Mouse (Mus musculus): ENCODE measurements at regions not wholly inside any gene's neighbourhood (a gene's known extent, or its start where the extent isn't known, plus 50 kb on each side); places are given as distances from the start of the nearest gene placed in this dataset.
A peak's percentile ranks its signal among the peaks of the same experiment; 100 is the strongest.

GRCm38 (mm10) chr8:104034286-104034685 lies 67.1 kb upstream of the Cdh5 start:
- Histone ChIP-seq H3K27ac (ENCODE audit: low read depth) (0 out of 2 replicates have a peak overlapping the region, but pooled peaks have one; percentile 6), H3K4me3 (ENCODE audit: low read depth, low read length) (no peak overlapping the region), H3K27me3 (ENCODE audit: insufficient read depth, low read length) (no peaks in the 10 kb centered on the region), H3K4me1 (ENCODE audit: insufficient read depth) (no peaks in the 10 kb centered on the region; the same call in 1 of the 2 replicates), H3K4me2 (no peak overlapping the region), H3K36me3 (ENCODE audit: insufficient read depth) (no peaks in the 10 kb centered on the region), H3K9me3 (ENCODE audit: low read depth, low read length) (peaks cover 6% of the 10 kb centered on the region; the same call in 1 of the 2 replicates), H3K9ac (no peak overlapping the region)
- ATAC-seq (ENCODE audit: insufficient read depth) = peak; percentile 45; the same call in 1 of the 2 replicates
- WGBS = 27% methylated on average over 3 of the region's 3 CpGs
- peak; percentile 88 for DNase-seq
- TF ChIP-seq CTCF (IDR thresholded peaks at IDR 0.05; ENCODE audit: low read depth) = no peak

- no peaks in the 10 kb centered on the region for H3K27me3 ChIP-seq (ENCODE audit: insufficient read depth, low read length)
- H3K9ac ChIP-seq = no peak overlapping the region
- no peak for TF ChIP-seq CTCF (IDR thresholded peaks at IDR 0.05; ENCODE audit: low read depth)
- H3K27ac ChIP-seq (ENCODE audit: low read depth) = no peak overlapping the region
- ATAC-seq (ENCODE audit: insufficient read depth) = no peak
- H3K4me2 ChIP-seq = no peak overlapping the region
- no peak for DNase-seq
- H3K36me3 ChIP-seq (ENCODE audit: insufficient read depth) = no peaks in the 10 kb centered on the region
- no peak overlapping the region for H3K4me3 ChIP-seq (ENCODE audit: low read depth, low read length)
- peaks cover under 1% of the 10 kb centered on the region; the same call in 1 of the 2 replicates for H3K9me3 ChIP-seq (ENCODE audit: low read depth, low read length)
- WGBS = 70% methylated on average over 26 of the region's 26 CpGs
- H3K4me1 ChIP-seq (ENCODE audit: insufficient read depth) = no peaks in the 10 kb centered on the region; the same call in 1 of the 2 replicates
Measured at GRCm38 (mm10) chr8:104036580-104037477, 64.6 kb upstream of the Cdh5 start.

DNA sequence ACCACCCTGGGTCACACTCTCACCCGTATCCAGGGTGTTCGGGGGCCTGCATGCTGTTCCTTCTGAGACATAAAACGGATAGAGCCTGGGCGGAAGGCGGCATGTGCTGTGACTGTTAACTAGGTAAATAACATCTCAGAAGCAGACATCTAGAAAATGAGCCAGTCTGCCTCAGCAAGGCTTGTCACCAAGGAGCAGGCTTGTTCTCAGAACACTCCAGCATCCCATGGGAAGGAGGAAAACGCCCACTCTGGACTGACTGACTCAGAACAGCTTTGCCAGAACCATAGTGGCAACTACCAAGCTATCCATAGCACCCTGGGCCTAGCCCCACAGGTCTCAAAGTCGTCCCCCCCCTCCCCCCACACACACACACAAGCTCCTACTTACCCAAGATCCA lies 63.8 kb upstream of the Cdh5 start:
- Histone ChIP-seq H3K4me2 (no peak overlapping the region), H3K9me3 (ENCODE audit: low read depth, low read length) (no peaks in the 10 kb centered on the region), H3K4me1 (ENCODE audit: insufficient read depth) (no peaks in the 10 kb centered on the region; the same call in none of the 2 replicates), H3K4me3 (ENCODE audit: low read depth, low read length) (no peak overlapping the region), H3K9ac (no peak overlapping the region), H3K27ac (ENCODE audit: low read depth) (no peak overlapping the region), H3K27me3 (ENCODE audit: insufficient read depth, low read length) (no peaks in the 10 kb centered on the region), H3K36me3 (ENCODE audit: insufficient read depth) (no peaks in the 10 kb centered on the region)
- TF ChIP-seq CTCF (IDR thresholded peaks at IDR 0.05; ENCODE audit: low read depth) = no peak
- ATAC-seq (ENCODE audit: insufficient read depth) (no peak), DNase-seq (no peak)
- 76% methylated on average over 7 of the region's 7 CpGs for WGBS

GRCm38 (mm10) chr8:104039526-104039925 lies 61.9 kb upstream of the Cdh5 start:
- 68% methylated on average over 12 of the region's 12 CpGs for WGBS
- no peaks in the 10 kb centered on the region for H3K27me3 ChIP-seq (ENCODE audit: insufficient read depth, low read length)
- no peak overlapping the region for H3K4me3 ChIP-seq (ENCODE audit: low read depth, low read length)
- ATAC-seq (ENCODE audit: insufficient read depth) (peak; percentile 29; the same call in 1 of the 2 replicates), DNase-seq (peak; percentile 50)
- no peaks in the 10 kb centered on the region for H3K9me3 ChIP-seq (ENCODE audit: low read depth, low read length)
- no peak for TF ChIP-seq CTCF (IDR thresholded peaks at IDR 0.05; ENCODE audit: low read depth)
- H3K4me1 ChIP-seq (ENCODE audit: insufficient read depth) = no peaks in the 10 kb centered on the region; the same call in 1 of the 2 replicates
- no peak overlapping the region for H3K9ac ChIP-seq
- no peaks in the 10 kb centered on the region for H3K36me3 ChIP-seq (ENCODE audit: insufficient read depth)
- no peak overlapping the region for H3K27ac ChIP-seq (ENCODE audit: low read depth)
- H3K4me2 ChIP-seq = no peak overlapping the region

DNA sequence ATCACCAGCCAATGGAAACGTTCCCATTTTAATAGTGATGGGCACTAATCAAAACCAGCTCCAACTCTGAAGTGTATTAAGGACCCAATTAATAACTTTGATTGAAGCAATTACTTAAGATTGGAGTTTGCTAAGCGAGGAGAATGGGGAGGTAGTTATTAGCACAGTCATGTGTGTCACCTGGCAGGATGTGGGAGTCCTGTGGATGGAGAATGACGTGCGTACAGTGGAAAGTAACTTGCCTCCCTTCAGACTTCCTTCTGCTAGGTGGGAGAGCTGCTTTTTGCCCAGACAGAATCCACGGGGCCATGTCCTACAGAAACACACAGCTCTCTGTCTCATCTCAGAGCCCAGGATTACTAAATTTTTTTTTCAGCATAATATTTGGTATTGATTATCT lies 59.9 kb upstream of the Cdh5 start:
- H3K4me2 ChIP-seq = no peak overlapping the region
- no peak for TF ChIP-seq CTCF (IDR thresholded peaks at IDR 0.05; ENCODE audit: low read depth)
- ATAC-seq (ENCODE audit: insufficient read depth) (no peak), DNase-seq (no peak)
- no peaks in the 10 kb centered on the region for H3K9me3 ChIP-seq (ENCODE audit: low read depth, low read length)
- H3K9ac ChIP-seq = no peak overlapping the region
- no peaks in the 10 kb centered on the region; the same call in 1 of the 2 replicates for H3K4me1 ChIP-seq (ENCODE audit: insufficient read depth)
- H3K27me3 ChIP-seq (ENCODE audit: insufficient read depth, low read length) = no peaks in the 10 kb centered on the region
- H3K4me3 ChIP-seq (ENCODE audit: low read depth, low read length) = no peak overlapping the region
- no peaks in the 10 kb centered on the region for H3K36me3 ChIP-seq (ENCODE audit: insufficient read depth)
- H3K27ac ChIP-seq (ENCODE audit: low read depth) = no peak overlapping the region
- WGBS = 75% methylated on average over 5 of the region's 5 CpGs

GRCm38 (mm10) chr8:104042434-104042833 lies 59.0 kb upstream of the Cdh5 start:
- Histone ChIP-seq H3K36me3 (ENCODE audit: insufficient read depth) (no peaks in the 10 kb centered on the region), H3K27me3 (ENCODE audit: insufficient read depth, low read length) (no peaks in the 10 kb centered on the region), H3K27ac (ENCODE audit: low read depth) (no peak overlapping the region), H3K4me2 (no peak overlapping the region), H3K9me3 (ENCODE audit: low read depth, low read length) (no peaks in the 10 kb centered on the region), H3K4me1 (ENCODE audit: insufficient read depth) (no peaks in the 10 kb centered on the region; the same call in 1 of the 2 replicates), H3K9ac (no peak overlapping the region), H3K4me3 (ENCODE audit: low read depth, low read length) (no peak overlapping the region)
- TF ChIP-seq CTCF (IDR thresholded peaks at IDR 0.05; ENCODE audit: low read depth) = no peak
- ATAC-seq (ENCODE audit: insufficient read depth) (peak; percentile 72), DNase-seq (peak; percentile 76)
- 13% methylated on average over 8 of the region's 8 CpGs for WGBS

DNA sequence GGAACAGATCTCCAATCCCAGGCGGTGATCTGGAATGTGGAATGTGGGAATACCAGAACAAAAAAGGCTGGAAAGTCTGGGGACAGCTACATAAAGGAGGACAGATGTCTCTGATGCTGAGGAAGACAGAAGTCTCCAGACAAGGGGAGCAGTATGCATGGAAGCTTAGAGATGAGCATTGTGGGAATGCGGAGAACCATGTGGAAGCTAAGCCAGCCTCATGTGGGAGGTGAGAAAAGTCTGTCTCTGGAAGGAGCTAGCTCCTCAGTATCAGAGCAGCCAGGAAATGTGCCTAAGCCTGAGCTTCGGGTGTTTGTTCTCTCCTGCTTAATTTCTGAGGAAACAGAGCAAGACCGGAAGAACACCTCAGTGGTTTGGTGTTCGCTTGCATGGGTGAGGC lies 53.4 kb upstream of the Cdh5 start:
- no peak for DNase-seq
- ATAC-seq (ENCODE audit: insufficient read depth) = no peak
- Histone ChIP-seq H3K27ac (ENCODE audit: low read depth) (no peak overlapping the region), H3K9me3 (ENCODE audit: low read depth, low read length) (no peaks in the 10 kb centered on the region), H3K27me3 (ENCODE audit: insufficient read depth, low read length) (no peaks in the 10 kb centered on the region), H3K4me2 (no peak overlapping the region), H3K9ac (no peak overlapping the region), H3K4me1 (ENCODE audit: insufficient read depth) (no peaks in the 10 kb centered on the region), H3K4me3 (ENCODE audit: low read depth, low read length) (no peak overlapping the region), H3K36me3 (ENCODE audit: insufficient read depth) (no peaks in the 10 kb centered on the region)
- TF ChIP-seq CTCF (IDR thresholded peaks at IDR 0.05; ENCODE audit: low read depth) = no peak
- WGBS = 61% methylated on average over 5 of the region's 5 CpGs
